Mouse (Mus musculus) cerebral cortex, adult 2 months (tissue): ENCODE results near the gene Fcho1.

ENCODE experiments used
- WGBS: fragments of 180-500 bp; shearing (Covaris S2); methylation state at CpG from one replicate; pipeline ENCODE4 v1.1.7; 2018; 5-methylcytosine and 5-hydroxymethylcytosine counted together

Gene Fcho1

GRCm38 (mm10) chr8:71725122-71725924 is at the start of gene Fcho1:
Gene Fcho1 (minus strand): TSS chr8:71725716.
- WGBS = 1% methylated on average over 54 of the region's 54 CpGs

GRCm38 (mm10) chr8:71771336-71771735 is 45.8 kb upstream of the Fcho1 start:
- 93% methylated on average over 15 of the region's 15 CpGs for WGBS

GRCm38 (mm10) chr8:71758816-71759215 is 33.3 kb upstream of the Fcho1 start:
- 54% methylated on average over 3 of the region's 3 CpGs for WGBS

GRCm38 (mm10) chr8:71752881-71753552 is 27.5 kb upstream of the Fcho1 start:
- WGBS = 77% methylated on average over 7 of the region's 7 CpGs

GRCm38 (mm10) chr8:71751337-71751886 is 25.9 kb upstream of the Fcho1 start:
- WGBS = 60% methylated on average over 2 of the region's 2 CpGs

- WGBS = 88% methylated on average over 6 of the region's 6 CpGs
Observed at GRCm38 (mm10) chr8:71749321-71750075, 24.0 kb upstream of the Fcho1 start.

- WGBS = 80% methylated on average over 1 of the region's 1 CpGs
Observed at GRCm38 (mm10) chr8:71745322-71745721, 19.8 kb upstream of the Fcho1 start.

- WGBS = 72% methylated on average over 2 of the region's 2 CpGs
Observed at GRCm38 (mm10) chr8:71742783-71743182, 17.3 kb upstream of the Fcho1 start.

GRCm38 (mm10) chr8:71741687-71742114 is 16.2 kb upstream of the Fcho1 start:
- 6% methylated on average over 19 of the region's 19 CpGs for WGBS

GRCm38 (mm10) chr8:71741226-71741625 is 15.7 kb upstream of the Fcho1 start:
- 48% methylated on average over 3 of the region's 3 CpGs for WGBS

GRCm38 (mm10) chr8:71731652-71732230 is 6.2 kb upstream of the Fcho1 start:
- WGBS = 59% methylated on average over 3 of the region's 3 CpGs

- WGBS = 3% methylated on average over 14 of the region's 16 CpGs
Observed at GRCm38 (mm10) chr8:71728826-71729620, 3.5 kb upstream of the Fcho1 start.

- 5% methylated on average over 21 of the region's 21 CpGs for WGBS
Observed at GRCm38 (mm10) chr8:71728240-71728785, 2.8 kb upstream of the Fcho1 start.

- WGBS = 81% methylated on average over 4 of the region's 4 CpGs
Observed at GRCm38 (mm10) chr8:71724389-71724788, 1.1 kb downstream of the Fcho1 start.

GRCm38 (mm10) chr8:71723047-71723551 is 2.4 kb downstream of the Fcho1 start:
- WGBS = 76% methylated on average over 14 of the region's 14 CpGs

- WGBS = 21% methylated on average over 7 of the region's 7 CpGs
Observed at GRCm38 (mm10) chr8:71719928-71720457, 5.5 kb downstream of the Fcho1 start.

GRCm38 (mm10) chr8:71719218-71719617 is 6.3 kb downstream of the Fcho1 start:
- WGBS = 24% methylated on average over 4 of the region's 4 CpGs

- 43% methylated on average over 3 of the region's 3 CpGs for WGBS
Observed at GRCm38 (mm10) chr8:71718252-71718651, 7.3 kb downstream of the Fcho1 start.

- 74% methylated on average over 12 of the region's 12 CpGs for WGBS
Observed at GRCm38 (mm10) chr8:71717096-71717495, 8.4 kb downstream of the Fcho1 start.

GRCm38 (mm10) chr8:71716561-71717053 is 8.9 kb downstream of the Fcho1 start:
- WGBS = 75% methylated on average over 13 of the region's 13 CpGs
